Mouse (Mus musculus): Measurements from ENCODE around the gene Hoxb5.

- TF ChIP-seq CTCF (conservative IDR thresholded peaks at IDR 0.05; ENCODE audit: low read length) (no peak), NANOG (IDR thresholded peaks at IDR 0.05; ENCODE audit: borderline replicate concordance, low read length) (no peak)
Measured at GRCm38 (mm10) chr11:96272024-96272921, 30.9 kb upstream of the Hoxb5 start.
